Mouse (Mus musculus): Measurements from ENCODE around the gene Phc1. TPM values are rescaled to one million over a fixed set of nuclear protein-coding genes. Genes with fewer than 3 reads are reported as not detected.
A peak's percentile ranks its signal among the peaks of the same experiment; 100 is the strongest.

Phc1 gene
- total and polyA plus RNA-seq, 3 experiments, result 4.6 to 35.9 TPM; not detected in 1

GRCm38 (mm10) chr6:122306707-122307106 is 33.7 kb downstream of the Phc1 start:
- Histone ChIP-seq H3K27me3 (ENCODE audit: control insufficient read depth in 1 of 2, insufficient read depth in 2 of 2, low read length in 2 of 2) (no peaks in the 10 kb centered on the region), H3K36me3 (ENCODE audit: control insufficient read depth in 1 of 2, insufficient read depth in 2 of 2, low read length in 2 of 2) (peaks cover 0 to 16% of the 10 kb centered on the region in 2 experiments; a peak in 3 of 4 replicates), H3K4me1 (ENCODE audit: control insufficient read depth in 1 of 2, insufficient read depth in 2 of 2, low read length in 2 of 2) (peaks cover 4 to 13% of the 10 kb centered on the region in 2 experiments; a peak in 2 of 4 replicates), H3K79me2 (ENCODE audit: control insufficient read depth, insufficient read depth, low read length, poor library complexity) (peaks cover 27% of the 10 kb centered on the region), H3K9ac (ENCODE audit: control insufficient read depth, low read depth, low read length, poor library complexity, severe bottlenecking) (no peak overlapping the region), H3K27ac (ENCODE audit: control insufficient read depth, low read depth, low read length) (no peak overlapping the region), H3K9me3 (replicated peaks; ENCODE audit: insufficient read depth, low read length) (no peaks in the 10 kb centered on the region), H3K4me3 (ENCODE audit: control insufficient read depth in 1 of 2, insufficient read depth in 1 of 2, low read depth in 2 of 2, low read length in 2 of 2) (no peak overlapping the region)
- no peak for DNase-seq (ENCODE audit: low read depth, low spot score)
- TF ChIP-seq ELF1 (IDR thresholded peaks at IDR 0.05; ENCODE audit: low read depth, low read length) (no peak), MAFK (IDR thresholded peaks at IDR 0.05; ENCODE audit: borderline replicate concordance, low read depth, low read length) (peak; percentile 89), MEF2A (IDR thresholded peaks at IDR 0.05; ENCODE audit: extremely low read depth, insufficient replicate concordance, low read depth, low read length, poor library complexity, severe bottlenecking) (no peak), SMC3 (IDR thresholded peaks at IDR 0.05; ENCODE audit: low read depth, low read length) (no peak), UBTF (IDR thresholded peaks at IDR 0.05; ENCODE audit: borderline replicate concordance, insufficient read depth, low read depth, low read length) (no peak), KAT2A (conservative IDR thresholded peaks at IDR 0.05; ENCODE audit: low read depth, low read length) (no peak)

- TF ChIP-seq POLR2AphosphoS5 (IDR thresholded peaks at IDR 0.05; ENCODE audit: borderline replicate concordance, low read depth, low read length) (no peak), USF1 (IDR thresholded peaks at IDR 0.05; ENCODE audit: low read depth, low read length) (peak; percentile 53; the same call in 1 of the 2 replicates), ELF1 (IDR thresholded peaks at IDR 0.05; ENCODE audit: low read depth, low read length) (no peak), MYC (IDR thresholded peaks at IDR 0.05; ENCODE audit: low read depth, low read length) (no peak), EP300 (IDR thresholded peaks at IDR 0.05; ENCODE audit: low read depth in 1 of 2, low read length in 2 of 2) (no peak), NRF1 (IDR thresholded peaks at IDR 0.05; ENCODE audit: insufficient read depth, low read depth, low read length, poor library complexity, severe bottlenecking) (no peak), SMC3 (IDR thresholded peaks at IDR 0.05; ENCODE audit: low read depth, low read length) (no peak)
- DNase-seq (ENCODE audit: low read depth, low spot score), result no peak
- H3K27me3 ChIP-seq (ENCODE audit: control insufficient read depth in 1 of 2, insufficient read depth in 2 of 2, low read length in 2 of 2), result no peaks in the 10 kb centered on the region
- H3K9me3 ChIP-seq (replicated peaks; ENCODE audit: insufficient read depth, low read length), result no peaks in the 10 kb centered on the region
- H3K36me3 ChIP-seq (ENCODE audit: control insufficient read depth in 1 of 2, insufficient read depth in 2 of 2, low read length in 2 of 2), result peaks cover 0 to 4% of the 10 kb centered on the region in 2 experiments; a peak in 3 of 4 replicates
- no peak overlapping the region for H3K9ac ChIP-seq (ENCODE audit: control insufficient read depth, low read depth, low read length, poor library complexity, severe bottlenecking)
- H3K79me2 ChIP-seq (ENCODE audit: control insufficient read depth, insufficient read depth, low read length, poor library complexity), result peaks cover 12% of the 10 kb centered on the region
- H3K4me3 ChIP-seq (ENCODE audit: control insufficient read depth in 1 of 2, insufficient read depth in 1 of 2, low read depth in 2 of 2, low read length in 2 of 2), result no peak overlapping the region
- no peak overlapping the region for H3K27ac ChIP-seq (ENCODE audit: control insufficient read depth, low read depth, low read length)
- H3K4me1 ChIP-seq (ENCODE audit: control insufficient read depth in 1 of 2, insufficient read depth in 2 of 2, low read length in 2 of 2), result peaks cover 0 to 11% of the 10 kb centered on the region in 2 experiments; a peak in 3 of 4 replicates
Measured at GRCm38 (mm10) chr6:122304790-122305555, 35.4 kb downstream of the Phc1 start.
